8 mouse cellular contexts compared by ENCODE assay signal in the genomic region with DNA sequence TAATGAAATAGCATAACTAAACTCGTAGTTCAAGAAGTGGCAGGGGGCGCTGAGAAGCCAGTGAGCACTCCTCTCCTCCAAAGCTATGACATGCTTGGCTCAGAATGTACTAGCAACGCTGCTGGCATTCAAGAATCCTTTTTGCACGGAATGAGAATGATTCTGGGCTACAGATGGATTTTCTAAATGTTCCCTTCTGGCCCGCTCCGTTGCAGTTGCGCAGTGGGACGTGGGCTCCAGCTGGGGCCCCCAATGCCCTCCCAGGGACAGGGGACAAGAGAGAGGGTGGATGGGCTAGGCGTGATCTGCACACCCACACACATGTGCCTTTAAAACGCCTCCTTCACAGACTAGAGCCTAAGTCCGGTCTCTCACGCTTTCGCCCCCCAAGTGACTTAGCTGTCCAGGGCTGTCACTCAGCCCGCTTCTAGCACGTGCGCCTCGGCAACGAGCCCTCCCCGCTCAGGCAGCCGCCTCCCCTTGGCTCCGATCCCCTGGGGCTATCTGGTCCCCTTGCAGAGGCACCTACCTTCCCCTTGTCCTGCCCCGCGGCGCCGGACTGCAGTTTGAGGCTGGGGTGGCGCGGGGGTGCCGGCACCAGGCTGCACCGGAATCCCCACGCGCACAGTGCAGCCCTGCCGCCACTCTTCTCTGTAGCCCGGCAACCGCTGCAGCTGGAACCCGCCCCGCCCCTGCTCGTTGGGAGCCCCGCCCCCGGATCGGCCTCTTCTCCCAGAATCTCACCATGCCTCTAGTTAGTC. TPM values are rescaled to one million over a fixed set of nuclear protein-coding genes. Genes with fewer than 3 reads are reported as not detected.
DNase-seq lines count a peak whose midpoint lies in the region; ATAC-seq and TF ChIP-seq lines count a peak whose summit lies in the region.

No protein-coding gene starts in this region.

- peak overlapping the region; percentile 36; the same call in 1 of the 2 replicates for H3K27ac ChIP-seq in hindbrain, postnatal 0 days
- H3K27ac ChIP-seq in midbrain, embryonic 11.5 days (ENCODE audit: low read depth, low read length): peak overlapping the region; percentile 41; the same call in 1 of the 2 replicates

- peak overlapping the region; percentile 99 for H3K4me2 ChIP-seq in hindbrain, postnatal 0 days (ENCODE audit: low read depth, low read length)
- peak overlapping the region; percentile 95 for H3K4me2 ChIP-seq in midbrain, embryonic 11.5 days

- H3K9ac ChIP-seq in hindbrain, postnatal 0 days (replicated peaks; ENCODE audit: low read length): peak overlapping the region; percentile 63
- peak overlapping the region; percentile 63 for H3K9ac ChIP-seq in midbrain, embryonic 11.5 days (ENCODE audit: low read length)

- TF ChIP-seq CTCF in hindbrain, postnatal 0 days (IDR thresholded peaks at IDR 0.05; ENCODE audit: low read depth): peak; percentile 43; the same call in 1 of the 2 replicates

- H3K4me3 ChIP-seq in hindbrain, postnatal 0 days (ENCODE audit: low read length): peak overlapping the region; percentile 60
- peak overlapping the region; percentile 57 for H3K4me3 ChIP-seq in midbrain, embryonic 11.5 days (ENCODE audit: low read depth, low read length)

- ATAC-seq in hindbrain, postnatal 0 days: peak; percentile 95
- ATAC-seq in midbrain, embryonic 11.5 days (ENCODE audit: low FRiP score): peak; percentile 96
- no peak for ATAC-seq in monocyte, adult 5-6 weeks (replicated peaks; ENCODE audit: insufficient number of reproducible peaks, low FRiP score, low TSS enrichment, poor library complexity, severe bottlenecking)

- H3K4me1 ChIP-seq in hindbrain, postnatal 0 days (ENCODE audit: insufficient read depth, low read length): peaks cover 13% of the 10 kb centered on the region; the same call in 1 of the 2 replicates
- H3K4me1 ChIP-seq in midbrain, embryonic 11.5 days (ENCODE audit: control insufficient read depth, insufficient read depth, low read length): peaks cover 24% of the 10 kb centered on the region

- intact Hi-C loops in left cerebral cortex, postnatal 25 days (cut with DNase I): loop anchor here (1.0 to 5.0 kb wide), 3 partner anchors 9 to 45 kb away; partner anchors contain the start of gene Tnfrsf19

- DNase-seq in NIH3T3 (ENCODE audit: low read depth): peak; percentile 3
- DNase-seq in cerebellum, postnatal 4 days (ENCODE audit: low spot score in 2 of 2): peak; percentile 35 to 47
- peak; percentile 71 for DNase-seq in gastrocnemius, postnatal 10 days
- DNase-seq in hindbrain, postnatal 0 days (ENCODE audit: low spot score): peak; percentile 78
- DNase-seq in left cerebral cortex, postnatal 25 days (ENCODE audit: low spot score in 2 of 2): peak; percentile 82 to 83
- peak; percentile 97 for DNase-seq in midbrain, embryonic 11.5 days (ENCODE audit: low spot score, missing footprints)
- peak; percentile 14 to 50 for DNase-seq in spleen, postnatal 10 days (ENCODE audit: low spot score in 2 of 2)

- H3K9me3 ChIP-seq in hindbrain, postnatal 0 days (ENCODE audit: low read length): no peaks in the 10 kb centered on the region
- H3K9me3 ChIP-seq in midbrain, embryonic 11.5 days (ENCODE audit: control insufficient read depth, low read length): no peaks in the 10 kb centered on the region

- no peaks in the 10 kb centered on the region for H3K27me3 ChIP-seq in hindbrain, postnatal 0 days (ENCODE audit: insufficient read depth, low read length)
- H3K27me3 ChIP-seq in midbrain, embryonic 11.5 days (ENCODE audit: control insufficient read depth, insufficient read depth, low read length): no peaks in the 10 kb centered on the region

- WGBS in hindbrain, postnatal 0 days: under 1% methylated on average over 40 of the region's 40 CpGs
- whole genome bisulfite sequencing in midbrain, embryonic 11.5 days: under 1% methylated on average over 40 of the region's 40 CpGs

- no peaks in the 10 kb centered on the region for H3K36me3 ChIP-seq in hindbrain, postnatal 0 days (ENCODE audit: insufficient read depth, low read length)
- H3K36me3 ChIP-seq in midbrain, embryonic 11.5 days (ENCODE audit: control insufficient read depth, insufficient read depth, low read length): no peaks in the 10 kb centered on the region

RNA-seq across cellular contexts. Expression of gene Tnfrsf19, which starts 8.8 kb away (rescaled TPM):
- 10 to 100 TPM in 1 of 2 experiments, 1 to 10 TPM in 1; 7.6 to 12.6 TPM for total RNA-seq in gastrocnemius, postnatal 10 days (2021)
- total RNA-seq in hindbrain, postnatal 0 days (2014; rRNA removed): 42.2 and 51.6 TPM in 2 replicates
- polyA plus RNA-seq in hindbrain, postnatal 0 days (2015; fragmentation: Nextera tagmentation; extraction: Ambion mirVana): 28.9 and 29.0 TPM in 2 replicates
- total RNA-seq in left cerebral cortex, postnatal 25 days (2021): 10 to 100 TPM; 55.7 to 64.8 TPM
- 74.8 and 81.2 TPM in 2 replicates for polyA plus RNA-seq in midbrain, embryonic 11.5 days (2014; fragmentation: Nextera tagmentation; extraction: Ambion mirVana)
- total RNA-seq in monocyte, adult 5-6 weeks (2017): 0.10 TPM in 1 of 3 replicates, not detected in the others

Comparison
In these comparisons a context has a peak if more than half of its experiments do, and no peak if none do; other contexts are left out.
1. DNase-seq: peak in every context shown above with its lines; median percentile 97 in midbrain, embryonic 11.5 days; 82 in left cerebral cortex, postnatal 25 days; 78 in hindbrain, postnatal 0 days; 71 in gastrocnemius, postnatal 10 days; 41 in cerebellum, postnatal 4 days; 32 in spleen, postnatal 10 days; 3 in NIH3T3.